Mouse (Mus musculus) left cerebral cortex, adult 6 months (tissue): ENCODE results near the gene Slc16a12. TPM values are rescaled to one million over a fixed set of nuclear protein-coding genes. Genes with fewer than 3 reads are reported as not detected.

ENCODE experiments used
- long read RNA-seq, 2 experiments: library from polyadenylated mRNA; unstranded; transcript quantifications; one replicate each; pipeline ENCODE4 v2.0.0; 2019 to 2020
- polyA plus RNA-seq: library from polyadenylated mRNA; unstranded; fragments of <200 nt; fragmentation: Nextera tagmentation; gene quantifications from 2 replicates; pipeline ENCODE4 v1.2.3, GENCODE M21; 2021

The Slc16a12 gene
- 0.53 and 0.66 TPM in 2 replicates for polyA plus RNA-seq
- long read RNA-seq, experiment 1, full-length matches to known transcripts, result 4 of 7 reads
- long read RNA-seq, experiment 1, partial matches to known transcripts, result 0 of 7 reads
- long read RNA-seq, experiment 1, other reads (novel, unspliced or antisense), result 3 of 7 reads
- long read RNA-seq, experiment 2, partial matches to known transcripts, result 1 of 1 reads
- long read RNA-seq, experiment 2, other reads (novel, unspliced or antisense), result 0 of 1 reads

GRCm38 (mm10) chr19:34746688-34747504 is at the start of gene Slc16a12:
Slc16a12 (minus strand) TSS chr19:34747289.

GRCm38 (mm10) chr19:34640623-34641022 is 106.5 kb downstream of the Slc16a12 start, which contains the start of the genes Ifit1bl2 and Ifit1:
Ifit1bl2 (minus strand) TSS chr19:34640743.
Ifit1 (plus strand) TSS chr19:34640871.

Other genes with a start within 250 kb of the Slc16a12 start
- gene Lipa, start 219.8 kb downstream of the Slc16a12 start, polyA plus RNA-seq, result 11.2 TPM in 2 replicates
- 3.3 and 4.4 TPM in 2 replicates for gene Ifit2, start 196.6 kb downstream of the Slc16a12 start, polyA plus RNA-seq
- gene Ifit3, start 163.8 kb downstream of the Slc16a12 start, polyA plus RNA-seq, result 15.9 and 26.3 TPM in 2 replicates
- 3.1 and 4.2 TPM in 2 replicates for gene Ifit1bl1, start 145.3 kb downstream of the Slc16a12 start, polyA plus RNA-seq
- 6.3 and 9.0 TPM in 2 replicates for gene Ifit3b, start 139.3 kb downstream of the Slc16a12 start, polyA plus RNA-seq
- gene Ifit1bl2, start 106.5 kb downstream of the Slc16a12 start, polyA plus RNA-seq, result 0.68 and 0.70 TPM in 2 replicates
- gene Ifit1, start 106.4 kb downstream of the Slc16a12 start, polyA plus RNA-seq, result 2.2 and 3.4 TPM in 2 replicates
- 4.2 and 7.4 TPM in 2 replicates for gene Pank1, start 132.2 kb upstream of the Slc16a12 start, polyA plus RNA-seq
- gene Kif20b, start 175.1 kb upstream of the Slc16a12 start, polyA plus RNA-seq, result 0.14 and 0.45 TPM in 2 replicates